Mouse (Mus musculus): ENCODE data around the gene Inf2. TPM values are rescaled to one million over a fixed set of nuclear protein-coding genes. Genes with fewer than 3 reads are reported as not detected.

The Inf2 gene
- polyA plus RNA-seq, 1 experiment, result 11.0 TPM

DNA sequence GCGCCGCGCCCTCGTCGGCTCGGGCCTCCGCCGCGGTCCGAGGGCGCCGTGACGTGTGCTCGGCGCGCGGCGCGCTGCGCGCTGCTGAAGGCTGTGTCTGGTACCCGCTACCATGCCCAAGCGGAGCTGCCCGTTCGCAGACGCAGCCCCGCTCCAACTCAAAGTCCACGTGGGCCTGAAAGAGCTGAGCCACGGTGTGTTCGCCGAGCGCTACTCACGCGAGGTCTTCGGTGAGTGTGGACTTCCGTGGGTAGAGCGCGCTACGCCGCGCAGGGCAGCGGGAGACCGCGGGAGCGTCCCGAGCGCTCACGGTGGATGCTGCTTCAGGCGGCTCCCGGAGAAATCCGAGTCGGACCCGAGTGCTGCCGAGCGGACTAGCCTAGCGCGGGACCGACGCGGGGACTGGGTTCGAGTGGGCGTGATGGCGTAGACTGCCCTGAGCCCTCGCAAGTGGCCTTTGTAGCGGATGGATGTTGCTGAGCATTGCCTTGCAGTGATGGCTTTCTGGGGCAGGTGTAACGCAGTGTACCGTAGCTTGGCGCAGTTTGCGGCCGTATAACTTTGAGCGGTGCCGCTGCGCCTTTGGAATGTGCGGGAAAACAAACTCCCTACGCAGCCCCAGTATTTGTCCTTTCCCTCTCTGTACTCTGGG lies 56.4 kb downstream of the Inf2 start:
- no peak for TF ChIP-seq CTCF (IDR thresholded peaks at IDR 0.05; ENCODE audit: extremely low read depth, insufficient read length, insufficient replicate concordance, low read depth, low read length)
- peak; percentile 36; the same call in 1 of the 2 replicates for TF ChIP-seq POLR2A (IDR thresholded peaks at IDR 0.05; ENCODE audit: low read depth, low read length)
- under 1% methylated on average over 75 of the region's 75 CpGs for WGBS
- Histone ChIP-seq H3K4me1 (ENCODE audit: control insufficient read depth, insufficient read depth, insufficient read length, low read length) (peaks cover 7% of the 10 kb centered on the region; the same call in 1 of the 2 replicates), H3K4me3 (ENCODE audit: low read depth, low read length) (peak overlapping the region; percentile 80), H3K27me3 (ENCODE audit: control insufficient read depth, insufficient read depth, low read length) (no peaks in the 10 kb centered on the region), H3K27ac (ENCODE audit: insufficient read depth, low read depth, low read length) (peak overlapping the region; percentile 55; the same call in 1 of the 2 replicates), H3K36me3 (ENCODE audit: control insufficient read depth, insufficient read depth, low read length) (no peaks in the 10 kb centered on the region)

DNA sequence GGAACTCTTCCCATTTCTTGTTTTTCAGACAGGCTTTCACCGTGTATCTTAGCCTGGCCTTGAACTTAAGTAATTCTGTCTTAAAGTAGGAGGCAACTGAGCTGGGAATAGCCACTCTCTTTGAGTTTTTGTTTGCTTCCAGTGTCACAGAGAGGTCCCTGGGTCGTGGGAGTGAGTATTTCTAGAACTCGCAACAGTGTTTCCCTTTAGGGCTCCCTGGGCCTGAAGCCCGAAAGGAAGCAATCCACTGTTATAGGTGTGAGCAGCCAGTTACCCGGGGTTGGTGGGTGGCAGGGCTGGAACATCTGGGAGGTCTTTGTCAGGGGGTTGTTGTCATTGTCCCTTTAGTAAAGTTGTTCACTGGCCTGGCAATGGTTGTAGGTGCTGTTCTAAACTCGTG lies 57.6 kb downstream of the Inf2 start:
- peaks cover 7% of the 10 kb centered on the region; the same call in 1 of the 2 replicates for H3K4me1 ChIP-seq (ENCODE audit: control insufficient read depth, insufficient read depth, insufficient read length, low read length)
- TF ChIP-seq CTCF (IDR thresholded peaks at IDR 0.05; ENCODE audit: extremely low read depth, insufficient read length, insufficient replicate concordance, low read depth, low read length), result no peak
- no peak for TF ChIP-seq POLR2A (IDR thresholded peaks at IDR 0.05; ENCODE audit: low read depth, low read length)
- WGBS, result 66% methylated on average over 6 of the region's 6 CpGs

DNA sequence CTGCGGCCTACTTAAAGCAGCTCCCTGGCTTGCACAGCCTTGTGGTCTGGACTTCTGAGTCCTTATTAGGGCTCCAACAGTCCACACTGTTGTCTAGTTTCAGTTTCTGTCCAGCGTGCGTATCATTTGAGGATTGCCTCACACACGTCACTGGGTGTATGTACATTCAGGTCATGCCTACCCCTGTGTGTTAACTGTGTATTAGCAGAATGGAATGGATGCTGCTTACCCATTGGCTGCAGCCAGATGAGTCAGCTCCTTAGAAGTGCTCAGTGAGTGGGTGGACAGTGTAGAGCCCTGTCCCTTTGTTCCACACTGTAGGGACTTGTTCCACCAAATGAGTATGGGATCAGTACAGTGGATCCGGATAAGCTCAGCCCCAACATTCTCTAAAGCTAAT lies 59.5 kb downstream of the Inf2 start:
- Histone ChIP-seq H3K4me3 (ENCODE audit: low read depth, low read length) (no peak overlapping the region), H3K27me3 (ENCODE audit: control insufficient read depth, insufficient read depth, low read length) (no peaks in the 10 kb centered on the region), H3K36me3 (ENCODE audit: control insufficient read depth, insufficient read depth, low read length) (no peaks in the 10 kb centered on the region), H3K4me1 (ENCODE audit: control insufficient read depth, insufficient read depth, insufficient read length, low read length) (peaks cover 7% of the 10 kb centered on the region; the same call in 1 of the 2 replicates), H3K27ac (ENCODE audit: insufficient read depth, low read depth, low read length) (no peak overlapping the region)
- WGBS, result 78% methylated on average over 5 of the region's 5 CpGs
- no peak for TF ChIP-seq CTCF (IDR thresholded peaks at IDR 0.05; ENCODE audit: extremely low read depth, insufficient read length, insufficient replicate concordance, low read depth, low read length)
- no peak for TF ChIP-seq POLR2A (IDR thresholded peaks at IDR 0.05; ENCODE audit: low read depth, low read length)

More for the DNA sequence above, 57.6 kb downstream of the Inf2 start:
- Histone ChIP-seq H3K27me3 (ENCODE audit: control insufficient read depth, insufficient read depth, low read length) (no peaks in the 10 kb centered on the region), H3K4me3 (ENCODE audit: low read depth, low read length) (no peak overlapping the region), H3K27ac (ENCODE audit: insufficient read depth, low read depth, low read length) (no peak overlapping the region), H3K36me3 (ENCODE audit: control insufficient read depth, insufficient read depth, low read length) (no peaks in the 10 kb centered on the region)

DNA sequence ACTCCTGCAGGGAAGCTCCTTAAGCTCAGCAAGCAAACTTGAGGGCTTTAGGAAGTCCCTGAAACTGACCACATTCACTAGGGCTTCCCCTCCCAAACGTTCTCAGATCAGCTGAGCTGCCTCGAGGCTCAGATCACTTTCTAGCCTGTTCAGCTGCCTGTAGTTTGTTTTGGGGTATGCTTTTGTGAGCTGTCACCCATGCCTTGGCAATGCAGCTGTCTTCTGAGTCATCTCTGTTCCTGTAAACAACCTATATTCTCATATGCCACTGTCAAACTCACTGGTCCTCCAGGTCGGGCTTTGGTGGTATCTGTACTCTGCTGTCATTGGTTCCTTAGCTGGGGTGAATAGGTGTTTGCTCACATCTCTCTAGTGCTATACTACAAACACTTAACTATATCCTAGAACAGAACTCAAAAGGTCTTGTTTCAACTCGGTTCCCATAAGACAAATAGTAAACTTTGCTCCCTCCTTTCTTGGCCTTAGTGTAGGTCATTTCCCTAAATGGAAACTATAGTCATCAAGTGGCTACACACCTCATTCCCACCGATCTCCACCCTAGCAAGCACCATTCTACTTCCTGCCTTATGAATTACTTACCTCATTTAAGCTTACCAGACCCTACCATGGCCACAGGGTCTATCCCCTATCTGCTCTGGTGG lies 63.3 kb downstream of the Inf2 start:
- WGBS, result 57% methylated on average over 5 of the region's 5 CpGs
- H3K4me3 ChIP-seq (ENCODE audit: low read depth, low read length), result no peak overlapping the region
- H3K4me1 ChIP-seq (ENCODE audit: control insufficient read depth, insufficient read depth, insufficient read length, low read length), result 0 out of 2 replicates have a peak, but pooled peaks cover 2% of the 10 kb centered on the region
- TF ChIP-seq POLR2A (IDR thresholded peaks at IDR 0.05; ENCODE audit: low read depth, low read length) (no peak), CTCF (IDR thresholded peaks at IDR 0.05; ENCODE audit: extremely low read depth, insufficient read length, insufficient replicate concordance, low read depth, low read length) (no peak)
- H3K27ac ChIP-seq (ENCODE audit: insufficient read depth, low read depth, low read length), result no peak overlapping the region
- H3K27me3 ChIP-seq (ENCODE audit: control insufficient read depth, insufficient read depth, low read length), result no peaks in the 10 kb centered on the region
- H3K36me3 ChIP-seq (ENCODE audit: control insufficient read depth, insufficient read depth, low read length), result peaks cover 26% of the 10 kb centered on the region

DNA sequence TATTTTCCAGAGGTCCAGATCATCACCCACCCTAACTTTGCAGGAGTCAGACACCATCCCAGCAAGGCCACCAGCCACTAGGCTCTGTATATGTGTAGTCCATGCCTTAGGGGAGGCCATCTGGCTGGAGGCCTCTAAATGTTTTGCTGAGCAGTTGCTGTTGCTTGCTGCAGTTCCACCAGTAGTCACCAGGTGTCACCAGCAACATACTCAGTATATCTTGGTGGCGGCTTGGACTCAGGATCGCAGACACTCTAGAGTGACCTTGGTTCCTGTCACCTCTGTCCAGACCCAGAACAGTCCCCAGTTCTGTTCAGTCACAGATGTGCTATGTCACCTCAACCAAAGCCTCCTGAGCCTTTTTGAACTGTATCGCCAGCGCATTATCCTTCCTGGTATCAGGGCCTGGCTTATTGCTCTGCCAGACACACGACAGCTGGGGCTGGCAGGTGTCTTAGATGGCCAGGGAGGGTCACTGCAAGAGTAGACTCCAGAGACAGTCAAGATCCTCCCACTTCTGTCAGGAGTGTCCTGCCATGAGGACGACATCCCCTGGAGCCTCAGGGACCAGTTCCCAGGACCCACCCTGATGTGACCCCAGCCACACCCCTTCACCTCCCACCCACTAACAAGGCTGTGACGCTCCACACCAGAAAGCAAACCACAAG lies 64.7 kb downstream of the Inf2 start:
- no peak overlapping the region for H3K4me3 ChIP-seq (ENCODE audit: low read depth, low read length)
- peaks cover 40% of the 10 kb centered on the region for H3K36me3 ChIP-seq (ENCODE audit: control insufficient read depth, insufficient read depth, low read length)
- H3K27ac ChIP-seq (ENCODE audit: insufficient read depth, low read depth, low read length), result no peak overlapping the region
- no peak for TF ChIP-seq POLR2A (IDR thresholded peaks at IDR 0.05; ENCODE audit: low read depth, low read length)
- peak; percentile 80; the same call in 1 of the 2 replicates for TF ChIP-seq CTCF (IDR thresholded peaks at IDR 0.05; ENCODE audit: extremely low read depth, insufficient read length, insufficient replicate concordance, low read depth, low read length)
- H3K4me1 ChIP-seq (ENCODE audit: control insufficient read depth, insufficient read depth, insufficient read length, low read length), result no peaks in the 10 kb centered on the region
- no peaks in the 10 kb centered on the region for H3K27me3 ChIP-seq (ENCODE audit: control insufficient read depth, insufficient read depth, low read length)
- WGBS, result 25% methylated on average over 7 of the region's 7 CpGs

DNA sequence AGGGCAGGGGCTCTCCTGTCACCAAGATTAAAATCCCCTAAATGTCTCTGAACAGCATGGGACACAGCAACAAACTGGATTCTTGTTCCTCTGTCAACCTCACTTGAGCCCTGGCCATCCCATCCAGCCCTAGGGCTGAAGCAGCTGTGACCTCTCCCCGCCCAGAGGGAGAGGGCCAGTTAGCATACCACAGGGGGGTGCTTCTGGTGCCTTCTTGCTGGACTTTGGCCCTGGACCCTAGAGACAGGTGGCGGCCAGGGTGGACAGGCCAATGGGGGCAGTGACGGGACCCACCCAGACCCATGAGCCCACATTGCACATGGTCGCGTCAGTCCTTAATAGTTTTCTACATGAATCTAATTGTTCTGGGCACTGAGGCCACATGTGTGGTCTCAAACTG lies 65.5 kb downstream of the Inf2 start:
- H3K27ac ChIP-seq (ENCODE audit: insufficient read depth, low read depth, low read length), result no peak overlapping the region
- no peaks in the 10 kb centered on the region for H3K27me3 ChIP-seq (ENCODE audit: control insufficient read depth, insufficient read depth, low read length)
- TF ChIP-seq CTCF (IDR thresholded peaks at IDR 0.05; ENCODE audit: extremely low read depth, insufficient read length, insufficient replicate concordance, low read depth, low read length) (no peak), POLR2A (IDR thresholded peaks at IDR 0.05; ENCODE audit: low read depth, low read length) (no peak)
- H3K36me3 ChIP-seq (ENCODE audit: control insufficient read depth, insufficient read depth, low read length), result peaks cover 47% of the 10 kb centered on the region
- H3K4me3 ChIP-seq (ENCODE audit: low read depth, low read length), result no peak overlapping the region
- 95% methylated on average over 5 of the region's 5 CpGs for WGBS
- no peaks in the 10 kb centered on the region for H3K4me1 ChIP-seq (ENCODE audit: control insufficient read depth, insufficient read depth, insufficient read length, low read length)

DNA sequence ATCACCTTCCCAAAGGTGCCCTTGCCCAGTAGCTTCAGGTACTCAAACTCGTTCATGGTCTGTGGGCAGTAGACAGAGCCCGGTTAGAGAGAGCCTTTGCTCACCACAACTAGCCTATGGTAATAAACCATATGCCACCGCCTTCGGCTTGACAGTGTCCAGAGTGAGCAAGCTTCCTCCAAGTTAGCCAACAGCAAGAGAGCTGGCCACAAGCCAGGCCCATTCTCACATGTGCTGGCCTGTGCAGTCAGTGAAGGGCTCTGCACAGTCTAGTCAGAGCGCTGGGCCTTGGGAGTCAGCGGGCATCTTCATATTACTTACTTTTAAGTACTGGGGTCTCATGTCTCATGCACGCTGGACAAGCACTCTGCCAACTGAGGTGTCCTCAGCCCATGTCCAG lies 70.0 kb downstream of the Inf2 start:
- no peak overlapping the region for H3K27ac ChIP-seq (ENCODE audit: insufficient read depth, low read depth, low read length)
- no peaks in the 10 kb centered on the region for H3K4me1 ChIP-seq (ENCODE audit: control insufficient read depth, insufficient read depth, insufficient read length, low read length)
- H3K36me3 ChIP-seq (ENCODE audit: control insufficient read depth, insufficient read depth, low read length), result peaks cover 70% of the 10 kb centered on the region
- TF ChIP-seq CTCF (IDR thresholded peaks at IDR 0.05; ENCODE audit: extremely low read depth, insufficient read length, insufficient replicate concordance, low read depth, low read length) (no peak), POLR2A (IDR thresholded peaks at IDR 0.05; ENCODE audit: low read depth, low read length) (no peak)
- no peaks in the 10 kb centered on the region for H3K27me3 ChIP-seq (ENCODE audit: control insufficient read depth, insufficient read depth, low read length)
- 83% methylated on average over 7 of the region's 7 CpGs for WGBS
- H3K4me3 ChIP-seq (ENCODE audit: low read depth, low read length), result no peak overlapping the region

Measured in small intestine, adult 2 months (tissue).